Mouse (Mus musculus) CD4-positive helper T cell, adult 2 months (primary cell): ENCODE measurements around the gene Vmn1r59.
"Not testable (repeated sequence)": the region's sequence is repeated elsewhere in the genome, so short reads cannot be mapped to it uniquely, and the experiment has no call there.

Experiments
- DNase-seq: peaks from one replicate; pipeline ENCODE4 v3.0.0-alpha.2; 2012; ENCODE audit warnings: low read depth, missing footprints, low spot score

The Vmn1r59 gene

DNA sequence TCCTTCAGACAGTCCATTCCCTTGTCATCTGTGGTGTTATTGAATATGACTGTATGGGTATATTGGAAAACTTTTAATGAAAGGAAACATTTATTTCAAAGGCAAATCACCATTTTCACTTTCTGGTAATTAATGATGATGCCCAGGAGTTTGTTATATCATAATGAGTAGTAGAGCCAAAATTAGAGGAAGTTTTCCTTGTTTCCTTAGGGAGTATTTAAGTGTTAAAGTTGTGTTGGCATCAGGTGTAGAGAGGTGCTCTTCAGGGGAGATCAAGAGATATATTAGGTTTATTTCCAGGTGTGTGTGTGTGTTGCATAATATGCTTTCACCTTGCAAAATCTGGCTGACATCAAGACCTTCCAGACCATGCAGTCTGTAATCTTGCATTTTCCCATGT, at the start of gene Vmn1r59:
Vmn1r59 (minus strand) TSS at position 101 of the 400 bp plus-strand sequence.
- no peak for DNase-seq

GRCm38 (mm10) chr7:5493856-5494255, 37.3 kb upstream of the Vmn1r59 start, which contains the start of gene Vmn2r28:
TSS of gene Vmn2r28 (minus strand) at chr7:5493956.
- not testable (repeated sequence) for DNase-seq

GRCm38 (mm10) chr7:5454011-5454410, 2.6 kb downstream of the Vmn1r59 start:
- not testable (repeated sequence) for DNase-seq

DNA sequence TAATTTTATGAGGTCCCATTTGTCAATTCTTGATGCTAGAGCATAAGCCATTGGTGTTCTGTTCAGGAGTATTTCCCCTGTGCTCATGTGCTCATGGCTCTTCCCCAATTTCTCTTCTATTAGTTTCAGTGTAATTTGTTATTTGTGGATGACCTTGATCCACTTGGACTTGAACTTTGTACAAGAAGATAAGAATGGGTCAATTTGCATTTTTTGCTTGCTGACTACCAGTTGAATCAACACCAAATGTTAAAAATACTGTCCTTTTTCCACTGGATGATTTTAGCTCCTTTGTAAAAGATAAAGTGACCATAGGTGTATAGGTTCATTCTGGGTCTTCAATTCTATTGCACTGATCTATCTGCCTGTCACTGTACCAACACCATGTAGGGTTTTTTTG, 7.9 kb downstream of the Vmn1r59 start:
- no peak for DNase-seq

- not testable (repeated sequence) for DNase-seq
These were observed 43.3 kb downstream of the Vmn1r59 start, which contains the start of gene Vmn1r58 for GRCm38 (mm10) chr7:5413296-5413695. TSS of gene Vmn1r58 (minus strand) at chr7:5413396.

DNA sequence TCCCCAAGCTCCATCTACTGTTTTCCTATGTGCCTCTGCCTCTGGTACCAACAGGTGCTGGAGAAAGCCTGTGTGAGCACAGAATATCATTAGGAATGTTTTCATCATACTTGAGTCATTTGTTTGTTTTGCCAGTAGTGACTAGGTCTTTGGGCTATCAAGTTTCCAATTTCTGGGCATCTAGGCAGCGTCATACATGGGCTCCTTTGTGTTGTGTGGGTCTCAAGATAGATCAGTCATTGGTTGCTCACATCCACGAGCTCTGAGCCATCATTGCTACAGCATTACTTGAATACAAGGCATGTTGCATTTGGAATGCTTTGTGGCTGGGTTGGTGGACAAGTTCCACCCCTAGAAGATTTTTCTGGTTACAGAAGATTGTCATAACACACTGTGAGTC, 50.4 kb downstream of the Vmn1r59 start:
- DNase-seq, result no peak
